Mouse (Mus musculus) forebrain, embryonic 16.5 days (tissue): ENCODE results near the gene Gcc1. TPM values are rescaled to one million over a fixed set of nuclear protein-coding genes. Genes with fewer than 3 reads are reported as not detected.

ENCODE experiments used
- ATAC-seq: fragments of 200-750 bp; cut with Nextera tagmentation; 2 replicates; pipeline ENCODE4 v1.8.0; 2017; ENCODE audit warnings: mild to moderate bottlenecking, moderate library complexity
- H3K27ac ChIP-seq: fragments of 300-500 bp; sonication (generic); 2 replicates; pipeline ENCODE4 v1.5.1; 2014; ENCODE audit warnings: low read length, control low read depth
- H3K27me3 ChIP-seq: fragments of 300-500 bp; sonication (generic); replicated peaks from 2 replicates; pipeline ENCODE4 v1.6.1; 2014; ENCODE audit warnings: low read length; ENCODE audit not compliant: control insufficient read depth, insufficient read depth
- H3K36me3 ChIP-seq: fragments of 300-500 bp; sonication (generic); 2 replicates; pipeline ENCODE4 v1.6.1; 2014; ENCODE audit not compliant: control insufficient read depth, insufficient read depth
- H3K4me1 ChIP-seq: fragments of 300-500 bp; sonication (generic); replicated peaks from 2 replicates; pipeline ENCODE4 v1.6.1; 2014; ENCODE audit warnings: low read length; ENCODE audit not compliant: control insufficient read depth, insufficient read depth
- H3K4me2 ChIP-seq: fragments of 300-500 bp; sonication (generic); 2 replicates; pipeline ENCODE4 v1.6.1; 2014; ENCODE audit warnings: mild to moderate bottlenecking, low read length, control low read depth
- H3K4me3 ChIP-seq: fragments of 300-500 bp; sonication (generic); replicated peaks from 2 replicates; pipeline ENCODE4 v1.5.1; 2014; ENCODE audit warnings: mild to moderate bottlenecking, low read length, control low read depth
- H3K9ac ChIP-seq: fragments of 300-500 bp; sonication (generic); replicated peaks from 2 replicates; pipeline ENCODE4 v1.6.1; 2014; ENCODE audit warnings: low read depth, low read length, control low read depth
- H3K9me3 ChIP-seq: fragments of 300-500 bp; sonication (generic); 2 replicates; pipeline ENCODE4 v1.6.1; 2016; ENCODE audit warnings: low read length; ENCODE audit not compliant: control insufficient read depth
- WGBS: fragments of 180-500 bp; shearing (Covaris S2); extraction: QIAGEN DNeasy Blood & Tissue Kit; methylation state at CpG from one replicate; pipeline ENCODE4 v1.1.7; 2014; 5-methylcytosine and 5-hydroxymethylcytosine counted together
- polyA plus RNA-seq: library from polyadenylated mRNA; unstranded; fragments of >200 nt; fragmentation: Nextera tagmentation; extraction: Ambion mirVana; gene quantifications from 2 replicates; pipeline ENCODE4 v1.2.1, GENCODE M21; 2015

Gcc1 gene
- polyA plus RNA-seq, 1 experiment from 2014 or later = 17.2 TPM

- no peak overlapping the region for H3K27ac ChIP-seq
- no peak for ATAC-seq
- H3K36me3 ChIP-seq = peaks cover 11% of the 10 kb centered on the region
- 74% methylated on average over 2 of the region's 2 CpGs for WGBS
- no peaks in the 10 kb centered on the region for H3K4me1 ChIP-seq
- no peak overlapping the region for H3K9ac ChIP-seq
- no peaks in the 10 kb centered on the region for H3K27me3 ChIP-seq
- no peak overlapping the region for H3K4me3 ChIP-seq
- H3K9me3 ChIP-seq = no peaks in the 10 kb centered on the region
- H3K4me2 ChIP-seq = no peak overlapping the region
Observed at GRCm38 (mm10) chr6:28411236-28411635, 17.0 kb downstream of the Gcc1 start.

GRCm38 (mm10) chr6:28410053-28410452 is 18.1 kb downstream of the Gcc1 start:
- Histone ChIP-seq H3K27ac (no peak overlapping the region), H3K36me3 (no peaks in the 10 kb centered on the region), H3K4me2 (no peak overlapping the region), H3K4me3 (no peak overlapping the region), H3K9me3 (no peaks in the 10 kb centered on the region), H3K4me1 (no peaks in the 10 kb centered on the region), H3K9ac (no peak overlapping the region), H3K27me3 (no peaks in the 10 kb centered on the region)
- no peak for ATAC-seq
- 91% methylated on average over 9 of the region's 9 CpGs for WGBS

DNA sequence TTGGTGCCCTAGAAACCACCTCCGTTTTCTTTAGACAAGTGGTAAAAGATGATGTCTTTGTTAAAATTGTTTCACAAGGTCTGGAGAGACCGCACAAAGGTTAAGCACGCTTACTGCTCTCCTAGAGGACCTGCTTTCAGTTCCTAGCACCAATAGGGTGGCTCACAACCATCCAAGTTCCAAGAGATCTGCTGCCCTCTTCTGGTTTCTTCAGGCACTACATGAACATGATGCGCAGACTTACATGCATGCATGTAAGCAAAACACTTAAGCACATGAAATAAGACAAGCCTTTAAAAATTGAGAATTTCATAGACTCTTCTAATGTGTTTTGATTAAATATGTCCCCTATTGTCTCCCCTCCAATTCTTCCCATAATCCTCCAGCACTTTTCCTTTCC is 28.4 kb downstream of the Gcc1 start:
- ATAC-seq = no peak
- Histone ChIP-seq H3K27ac (no peak overlapping the region), H3K9me3 (peaks cover 4% of the 10 kb centered on the region; the same call in 1 of the 2 replicates), H3K27me3 (peaks cover 4% of the 10 kb centered on the region; the same call in 1 of the 2 replicates), H3K4me3 (no peak overlapping the region), H3K4me2 (no peak overlapping the region), H3K36me3 (no peaks in the 10 kb centered on the region), H3K9ac (no peak overlapping the region), H3K4me1 (peaks cover 7% of the 10 kb centered on the region)
- WGBS = 95% methylated on average over 4 of the region's 4 CpGs

- no peak overlapping the region for H3K9ac ChIP-seq
Observed at GRCm38 (mm10) chr6:28398726-28399125, 29.5 kb downstream of the Gcc1 start.

DNA sequence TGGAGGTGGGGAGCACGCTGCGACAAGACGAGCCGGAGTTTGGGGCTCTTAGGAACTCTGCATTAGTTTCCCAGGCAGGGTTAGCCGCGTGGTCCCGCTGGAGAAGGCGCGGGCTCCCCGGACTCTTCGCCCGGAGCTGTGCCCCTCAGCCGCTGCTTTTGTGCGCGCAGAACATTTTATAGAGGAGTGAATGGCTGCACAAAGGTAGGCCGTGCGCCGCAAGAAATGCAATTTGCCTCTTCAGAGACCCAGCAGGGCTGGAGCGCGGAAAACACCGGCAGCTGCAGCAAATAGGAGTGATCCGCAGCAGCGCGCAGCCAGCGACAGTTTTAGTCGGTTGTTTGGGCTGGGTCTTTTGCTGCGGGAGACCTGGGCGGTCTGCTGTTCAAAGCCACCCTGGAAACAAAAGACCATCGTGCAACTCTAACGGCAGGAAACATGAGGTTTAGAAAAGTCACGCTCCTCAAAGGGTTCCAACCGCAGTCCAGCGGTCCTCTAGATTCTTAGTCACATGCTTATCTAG is 30.4 kb downstream of the Gcc1 start, which contains the start of gene Zfp800:
Gene Zfp800 (minus strand): TSS at position 325 of the 523 bp plus-strand sequence.
- peak within 1 kb of the TSS; percentile 68 for H3K27ac ChIP-seq
- H3K4me2 ChIP-seq = peak within 1 kb of the TSS; percentile 86
- no peaks in the 10 kb centered on the region for H3K36me3 ChIP-seq
- WGBS = under 1% methylated on average over 33 of the region's 33 CpGs
- peak within 1 kb of the TSS; percentile 46 for H3K4me3 ChIP-seq
- H3K27me3 ChIP-seq = peaks cover 4% of the 10 kb centered on the region; the same call in 1 of the 2 replicates
- H3K4me1 ChIP-seq = peaks cover 7% of the 10 kb centered on the region
- peak; percentile 68 for ATAC-seq
- peak within 1 kb of the TSS; percentile 68 for H3K9ac ChIP-seq
- H3K9me3 ChIP-seq = peaks cover 4% of the 10 kb centered on the region; the same call in 1 of the 2 replicates

More at GRCm38 (mm10) chr6:28398726-28399125, 29.5 kb downstream of the Gcc1 start:
- 78% methylated on average over 3 of the region's 3 CpGs for WGBS
- H3K27ac ChIP-seq = no peak overlapping the region
- no peak for ATAC-seq
- peaks cover 4% of the 10 kb centered on the region; the same call in 1 of the 2 replicates for H3K27me3 ChIP-seq
- no peak overlapping the region for H3K4me3 ChIP-seq
- no peaks in the 10 kb centered on the region for H3K36me3 ChIP-seq
- peaks cover 4% of the 10 kb centered on the region; the same call in 1 of the 2 replicates for H3K9me3 ChIP-seq
- H3K4me2 ChIP-seq = no peak overlapping the region
- H3K4me1 ChIP-seq = peaks cover 7% of the 10 kb centered on the region

- peaks cover 7% of the 10 kb centered on the region for H3K4me1 ChIP-seq
- peak; percentile 70 for ATAC-seq
- peak overlapping the region; percentile 86 for H3K4me2 ChIP-seq
- H3K27ac ChIP-seq = peak overlapping the region; percentile 41; the same call in 1 of the 2 replicates
- H3K9ac ChIP-seq = peak overlapping the region; percentile 68; the same call in 1 of the 2 replicates
- peaks cover 4% of the 10 kb centered on the region; the same call in 1 of the 2 replicates for H3K9me3 ChIP-seq
- H3K36me3 ChIP-seq = no peaks in the 10 kb centered on the region
- peaks cover 4% of the 10 kb centered on the region; the same call in 1 of the 2 replicates for H3K27me3 ChIP-seq
- under 1% methylated on average over 19 of the region's 19 CpGs for WGBS
- H3K4me3 ChIP-seq = peak overlapping the region; percentile 46
Observed at GRCm38 (mm10) chr6:28396853-28397457, 31.2 kb downstream of the Gcc1 start.

DNA sequence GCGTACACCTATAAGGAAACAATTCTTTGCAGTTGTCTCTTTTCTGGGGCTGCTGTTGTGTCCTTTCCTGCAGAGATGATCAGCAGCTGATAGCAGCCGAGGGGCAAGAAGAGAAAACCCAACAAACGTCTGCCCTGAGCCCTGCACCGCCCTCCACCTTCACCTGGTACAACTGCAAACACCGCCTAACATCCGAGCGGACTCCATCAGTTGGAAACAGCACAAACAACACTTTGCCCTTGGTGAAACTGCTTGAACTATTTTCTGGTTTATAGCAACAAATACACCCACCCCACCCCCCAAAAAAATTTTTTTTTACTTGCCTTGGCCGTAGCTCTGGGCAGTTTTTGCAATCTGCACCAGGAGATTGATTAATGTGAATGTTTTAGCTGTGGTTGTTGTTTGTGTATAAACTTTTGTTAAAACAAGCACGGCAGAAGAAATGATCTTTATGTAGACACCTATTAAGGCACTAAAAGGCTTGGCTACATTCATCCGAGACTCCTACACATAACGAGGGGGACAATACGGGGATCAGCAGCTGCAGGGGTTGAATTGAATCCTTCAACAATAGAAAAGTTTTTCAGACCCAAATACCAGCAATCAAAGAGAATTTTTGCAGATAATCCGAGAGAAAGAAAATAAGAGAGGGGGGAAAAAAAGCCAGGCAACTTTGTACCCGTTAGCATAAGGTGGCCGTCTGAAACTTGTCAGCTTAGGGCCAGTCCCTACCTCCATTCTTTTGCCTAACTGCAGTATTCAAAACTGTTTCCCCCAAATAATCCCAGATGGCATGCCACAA is 31.9 kb downstream of the Gcc1 start:
- Histone ChIP-seq H3K4me2 (peak overlapping the region; percentile 86), H3K27me3 (peaks cover 4% of the 10 kb centered on the region; the same call in 1 of the 2 replicates), H3K36me3 (no peaks in the 10 kb centered on the region), H3K9ac (no peak overlapping the region), H3K9me3 (peaks cover 4% of the 10 kb centered on the region; the same call in 1 of the 2 replicates), H3K4me3 (peak overlapping the region; percentile 46), H3K27ac (no peak overlapping the region), H3K4me1 (peaks cover 7% of the 10 kb centered on the region)
- ATAC-seq = peak; percentile 68
- 6% methylated on average over 15 of the region's 15 CpGs for WGBS

DNA sequence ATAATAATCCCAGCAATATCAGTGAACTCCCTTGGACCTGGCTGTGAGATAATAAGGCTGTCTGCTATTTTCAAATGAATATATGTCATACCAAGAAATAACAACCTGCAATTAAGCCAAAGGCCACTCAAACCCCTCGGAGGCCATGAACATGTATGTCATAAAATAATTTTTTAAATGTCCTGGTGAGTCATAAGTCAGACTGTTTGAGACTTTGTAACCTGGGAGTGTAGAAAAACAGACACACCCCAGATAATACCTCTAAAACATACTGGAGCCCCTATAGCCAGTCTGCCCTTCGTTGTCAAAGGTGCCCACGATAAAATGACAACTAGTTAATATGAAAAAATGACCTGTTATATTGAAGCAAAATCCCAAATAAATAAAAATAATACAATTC is 39.2 kb downstream of the Gcc1 start:
- H3K9ac ChIP-seq = no peak overlapping the region
- ATAC-seq = no peak

GRCm38 (mm10) chr6:28385169-28385568 is 43.0 kb downstream of the Gcc1 start:
- no peak for ATAC-seq
- no peaks in the 10 kb centered on the region for H3K4me1 ChIP-seq
- H3K9ac ChIP-seq = no peak overlapping the region
- H3K36me3 ChIP-seq = no peaks in the 10 kb centered on the region
- no peak overlapping the region for H3K27ac ChIP-seq
- H3K4me3 ChIP-seq = no peak overlapping the region
- no peaks in the 10 kb centered on the region for H3K27me3 ChIP-seq
- no peak overlapping the region for H3K4me2 ChIP-seq
- H3K9me3 ChIP-seq = no peaks in the 10 kb centered on the region
- WGBS = 88% methylated on average over 3 of the region's 3 CpGs

More for the DNA sequence above, 39.2 kb downstream of the Gcc1 start:
- H3K4me1 ChIP-seq = no peaks in the 10 kb centered on the region
- H3K36me3 ChIP-seq = no peaks in the 10 kb centered on the region
- no peak overlapping the region for H3K4me2 ChIP-seq
- H3K27ac ChIP-seq = no peak overlapping the region
- no peaks in the 10 kb centered on the region for H3K27me3 ChIP-seq
- 95% methylated on average over 3 of the region's 3 CpGs for WGBS
- H3K9me3 ChIP-seq = no peaks in the 10 kb centered on the region
- no peak overlapping the region for H3K4me3 ChIP-seq
